Mouse (Mus musculus) gastrocnemius, postnatal 10 days (tissue): ENCODE data around the gene Sept10. TPM values are rescaled to one million over a fixed set of nuclear protein-coding genes. Genes with fewer than 3 reads are reported as not detected.

Experiments
- DNase-seq: peaks from one replicate; pipeline ENCODE4 v3.0.0; 2021; ENCODE audit warnings: mixed read lengths
- long read RNA-seq, 2 experiments: library from polyadenylated mRNA; stranded (forward); transcript quantifications; one replicate each; pipeline ENCODE4 v2.0.0; 2021
- total RNA-seq, 2 experiments: library from RNA; stranded (reverse); gene quantifications; 2 replicates each; pipeline ENCODE4 v1.2.3; 2021

Gene Sept10
- 10 to 100 TPM; 26.8 to 30.4 TPM for total RNA-seq
- long read RNA-seq, experiment 1, transcript Sept10-201 (10 exons, 2,532 nt), result major isoform, 5 of 9 reads
- long read RNA-seq, experiment 1, partial matches to known transcripts, result 1 of 9 reads
- long read RNA-seq, experiment 1, other reads (novel, unspliced or antisense), result 3 of 9 reads
- long read RNA-seq, experiment 2, partial matches to known transcripts, result 1 of 5 reads
- long read RNA-seq, experiment 2, other reads (novel, unspliced or antisense), result 2 of 5 reads

- peak; percentile 99 for DNase-seq
These were observed at the start of gene Sept10, which contains the start of gene Sowahc for GRCm38 (mm10) chr10:59221473-59222270. TSS of gene Sept10 (minus strand) at chr10:59221847. TSS of gene Sowahc (plus strand) at chr10:59221953.

- DNase-seq, result no peak
These were observed 47.1 kb upstream of the Sept10 start for GRCm38 (mm10) chr10:59268754-59269153.

GRCm38 (mm10) chr10:59268109-59268508 is 46.5 kb upstream of the Sept10 start:
- no peak for DNase-seq

- no peak for DNase-seq
These were observed 45.6 kb upstream of the Sept10 start for GRCm38 (mm10) chr10:59267275-59267674.

- DNase-seq, result peak; percentile 36
These were observed 44.5 kb upstream of the Sept10 start for GRCm38 (mm10) chr10:59266097-59266496.

GRCm38 (mm10) chr10:59265674-59266073 is 44.0 kb upstream of the Sept10 start:
- DNase-seq, result no peak

- no peak for DNase-seq
These were observed 43.4 kb upstream of the Sept10 start for GRCm38 (mm10) chr10:59265067-59265466.

GRCm38 (mm10) chr10:59262979-59263378 is 41.3 kb upstream of the Sept10 start:
- DNase-seq, result no peak

- no peak for DNase-seq
These were observed 40.4 kb upstream of the Sept10 start for GRCm38 (mm10) chr10:59262021-59262420.

- DNase-seq, result no peak
These were observed 40.0 kb upstream of the Sept10 start for GRCm38 (mm10) chr10:59261603-59262002.

- no peak for DNase-seq
These were observed 37.9 kb upstream of the Sept10 start for GRCm38 (mm10) chr10:59259572-59259971.

GRCm38 (mm10) chr10:59256533-59256932 is 34.9 kb upstream of the Sept10 start:
- no peak for DNase-seq

- DNase-seq, result no peak
These were observed 32.0 kb upstream of the Sept10 start for GRCm38 (mm10) chr10:59253541-59254079.

- no peak for DNase-seq
These were observed 30.7 kb upstream of the Sept10 start for GRCm38 (mm10) chr10:59252396-59252795.

GRCm38 (mm10) chr10:59251980-59252379 is 30.3 kb upstream of the Sept10 start:
- DNase-seq, result no peak

GRCm38 (mm10) chr10:59250679-59251078 is 29.0 kb upstream of the Sept10 start:
- DNase-seq, result no peak

GRCm38 (mm10) chr10:59249531-59249930 is 27.9 kb upstream of the Sept10 start:
- no peak for DNase-seq

- no peak for DNase-seq
These were observed 19.5 kb upstream of the Sept10 start for GRCm38 (mm10) chr10:59241141-59241541.

- DNase-seq, result no peak
These were observed 16.1 kb upstream of the Sept10 start for GRCm38 (mm10) chr10:59237757-59238156.

GRCm38 (mm10) chr10:59236486-59236885 is 14.8 kb upstream of the Sept10 start:
- no peak for DNase-seq

- no peak for DNase-seq
These were observed 14.2 kb upstream of the Sept10 start for GRCm38 (mm10) chr10:59235847-59236246.

- no peak for DNase-seq
These were observed 13.6 kb upstream of the Sept10 start for GRCm38 (mm10) chr10:59235227-59235626.

- DNase-seq, result no peak
These were observed 7.7 kb upstream of the Sept10 start for GRCm38 (mm10) chr10:59229205-59229820.
